Mouse (Mus musculus) urinary bladder, adult 2 months (tissue): ENCODE measurements around the gene Dnmbp. TPM values are rescaled to one million over a fixed set of nuclear protein-coding genes. Genes with fewer than 3 reads are reported as not detected.
A peak's percentile ranks its signal among the peaks of the same experiment; 100 is the strongest.

Experiments used
- DNase-seq: peaks from one replicate; pipeline ENCODE4 v3.0.0; 2022; ENCODE audit warnings: low spot score
- polyA plus RNA-seq: library from polyadenylated mRNA; depleted of rRNA; stranded (reverse); fragments of >200 nt; gene quantifications from 2 replicates; pipeline ENCODE4 v1.2.3, GENCODE M21; 2012

Gene Dnmbp
- polyA plus RNA-seq, 1 experiment: 34.7 TPM

DNA sequence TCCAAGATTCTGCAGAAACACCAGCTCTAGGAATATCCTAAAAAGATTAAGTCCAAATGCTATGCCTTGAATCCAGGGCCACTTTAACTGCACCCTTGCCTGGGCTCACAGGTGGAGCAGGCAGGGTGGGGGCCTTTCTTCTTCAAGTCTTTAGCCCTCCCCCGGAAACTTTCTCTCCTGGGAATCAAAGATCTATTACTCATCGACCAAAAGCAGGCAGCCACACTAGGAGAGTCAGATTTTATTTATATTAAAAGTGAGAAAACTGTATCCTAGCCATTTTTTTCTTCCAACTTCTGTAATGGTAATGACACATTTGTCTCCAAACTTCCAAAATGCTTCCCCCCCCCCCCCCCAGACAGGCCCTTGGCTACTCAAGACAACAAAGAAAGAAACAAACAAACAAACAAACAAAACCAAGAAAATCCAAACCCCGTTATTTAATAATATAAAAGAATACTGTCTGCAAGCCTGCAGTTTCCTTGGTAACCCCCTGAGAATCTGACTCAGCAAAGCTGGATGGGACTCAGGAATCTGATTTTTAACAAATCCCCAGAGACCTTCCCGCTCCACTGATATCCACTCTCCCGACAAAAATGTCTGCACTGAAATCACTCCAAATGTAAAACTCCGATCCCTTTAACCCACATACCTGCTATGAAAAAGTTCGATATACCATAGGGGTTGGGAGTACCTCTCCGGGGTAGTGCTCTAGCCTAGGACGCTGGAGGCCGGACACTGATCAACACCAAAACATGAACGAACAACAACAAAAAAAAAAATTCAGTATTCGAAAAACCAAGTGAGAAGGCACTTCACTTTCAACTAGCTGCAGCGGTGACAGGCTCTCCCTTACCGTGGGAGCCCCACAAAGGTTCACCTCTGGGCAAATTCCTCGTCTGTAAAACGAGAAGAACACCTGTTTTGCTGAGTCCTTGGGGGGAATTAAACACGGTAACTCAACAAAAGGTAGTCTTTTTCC lies 61.6 kb downstream of the Dnmbp start:
- DNase-seq: no peak

GRCm38 (mm10) chr19:43877364-43877763 lies 62.6 kb downstream of the Dnmbp start:
- DNase-seq: no peak

DNA sequence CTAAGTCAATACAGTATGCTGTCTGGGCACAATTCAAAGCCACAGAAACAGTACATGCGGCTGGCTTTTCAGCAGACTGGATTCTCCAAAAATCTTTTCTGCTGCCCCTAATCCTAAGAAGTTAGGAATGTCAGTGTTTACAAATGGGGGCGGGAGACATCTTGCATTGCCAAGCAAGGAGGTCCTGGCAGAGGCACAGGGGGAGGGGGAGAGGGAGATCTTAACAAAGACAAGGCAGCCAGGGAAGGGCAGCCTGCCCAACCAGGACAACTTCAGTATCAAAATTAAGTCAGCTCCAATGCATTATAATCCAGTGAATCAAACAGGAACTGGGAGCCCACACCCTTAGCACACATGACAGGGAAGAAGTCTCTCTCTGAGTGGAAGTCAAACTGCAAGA lies 64.0 kb downstream of the Dnmbp start:
- DNase-seq: no peak

- DNase-seq: no peak
Measured at GRCm38 (mm10) chr19:43874351-43874750, 65.6 kb downstream of the Dnmbp start.

GRCm38 (mm10) chr19:43870418-43870817 lies 69.6 kb downstream of the Dnmbp start:
- DNase-seq: no peak

DNA sequence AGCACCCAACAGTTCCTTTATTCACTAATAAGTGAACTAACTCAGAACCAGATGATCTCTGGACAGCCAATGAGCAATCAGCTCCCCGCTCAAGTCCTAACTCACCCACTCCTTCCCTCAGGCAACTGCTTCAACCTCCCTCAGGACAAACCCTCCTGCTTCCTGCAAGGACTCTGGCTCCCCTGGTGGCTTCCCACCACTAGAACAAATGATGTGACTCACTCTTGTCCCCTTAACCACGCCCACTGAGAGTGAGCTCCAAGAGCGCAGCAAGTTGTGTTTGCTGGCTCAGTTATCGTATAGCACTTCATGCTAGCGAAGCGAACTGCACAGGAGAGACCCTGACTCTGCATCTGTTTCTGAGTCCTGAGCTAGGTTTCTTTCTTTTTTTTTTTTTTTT lies 82.6 kb downstream of the Dnmbp start:
- no peak for DNase-seq

DNA sequence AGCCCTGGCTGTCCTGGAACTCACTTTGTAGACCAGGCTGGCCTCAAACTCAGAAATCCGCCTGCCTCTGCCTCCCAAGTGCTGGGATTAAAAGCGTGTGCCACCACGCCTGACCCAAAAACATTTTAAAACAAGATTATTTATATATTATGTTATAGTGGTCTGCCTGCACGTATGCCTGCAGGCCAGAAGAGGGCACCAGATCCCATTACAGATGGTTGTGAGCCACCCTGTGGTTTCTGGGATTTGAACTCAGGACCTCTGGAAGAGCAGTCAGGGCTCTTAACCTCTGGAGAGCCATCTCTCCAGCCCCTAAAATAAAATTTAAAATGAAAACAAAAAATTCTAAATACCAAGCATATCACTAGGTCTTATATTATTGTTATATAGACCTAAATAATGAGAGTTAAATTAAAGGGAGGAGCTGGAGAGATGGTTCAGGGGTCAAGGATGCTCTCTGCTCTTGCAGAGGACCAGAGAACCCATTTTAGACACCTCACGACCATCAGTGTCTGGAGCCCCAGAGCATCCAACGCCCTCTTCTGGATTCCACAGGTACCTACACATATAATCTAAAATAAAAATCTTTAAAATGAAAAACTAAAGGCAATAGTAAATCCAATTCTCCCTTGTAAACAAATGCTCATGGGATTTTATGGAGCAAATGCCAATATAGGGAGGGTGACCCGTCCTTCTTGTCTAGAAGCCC lies 87.0 kb downstream of the Dnmbp start:
- no peak for DNase-seq

- no peak for DNase-seq
Measured at GRCm38 (mm10) chr19:43851996-43852630, 87.9 kb downstream of the Dnmbp start.

- no peak for DNase-seq
Measured at GRCm38 (mm10) chr19:43850026-43850425, 90.0 kb downstream of the Dnmbp start.

DNA sequence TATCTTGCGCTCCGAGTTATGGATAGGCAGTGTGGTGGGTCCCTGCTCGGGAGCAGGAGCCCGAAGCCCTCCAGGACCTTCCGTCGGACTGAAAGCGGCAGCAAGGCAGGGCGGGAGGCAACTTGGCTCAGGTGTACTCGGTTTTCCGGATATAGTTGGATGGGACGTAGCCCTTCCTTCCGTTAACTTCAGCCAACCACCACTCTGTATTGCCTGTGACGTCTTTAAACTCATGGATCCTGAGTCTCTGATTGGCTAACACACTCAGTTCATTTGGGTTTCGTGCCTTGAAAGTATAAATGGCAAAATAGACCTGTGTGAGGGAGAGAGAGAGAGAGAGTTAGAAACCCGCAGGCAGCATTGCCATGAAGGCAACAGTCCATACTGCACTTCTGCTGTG lies 92.0 kb downstream of the Dnmbp start:
- no peak for DNase-seq

GRCm38 (mm10) chr19:43847056-43847455 lies 92.9 kb downstream of the Dnmbp start:
- DNase-seq: no peak

DNA sequence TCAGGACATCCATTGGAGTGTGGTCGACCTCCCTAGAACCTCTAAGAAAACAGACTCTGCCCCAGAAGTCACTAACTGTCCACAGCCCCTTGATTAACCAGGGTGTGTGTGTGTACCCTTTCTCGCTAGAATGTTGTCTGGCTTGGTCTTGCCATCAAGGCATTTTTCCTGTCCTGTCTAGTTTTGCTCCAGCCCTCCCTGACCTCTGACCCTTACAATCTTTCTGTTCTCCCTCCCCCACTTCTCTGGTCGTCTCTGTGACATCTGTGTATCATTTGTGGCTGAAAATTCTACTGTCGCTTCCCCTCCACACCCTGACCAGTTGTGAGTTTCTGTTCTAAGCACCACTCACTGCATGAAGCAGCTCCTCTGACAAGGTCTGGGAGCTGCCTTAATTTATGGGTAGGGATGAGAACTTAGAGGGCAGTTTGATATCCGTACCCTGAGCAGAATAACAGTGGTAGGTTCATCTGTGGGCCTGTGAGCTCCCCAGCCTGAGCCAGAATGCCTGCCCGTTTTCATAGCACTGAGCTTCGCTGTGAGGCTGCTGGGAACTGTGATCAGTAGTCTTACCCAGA lies 94.6 kb downstream of the Dnmbp start:
- no peak for DNase-seq

- DNase-seq: no peak
Measured at GRCm38 (mm10) chr19:43843184-43843583, 96.8 kb downstream of the Dnmbp start.

- DNase-seq: peak; percentile 47
Measured at GRCm38 (mm10) chr19:43832425-43833069, 107.4 kb downstream of the Dnmbp start.

- no peak for DNase-seq
Measured at GRCm38 (mm10) chr19:43826855-43827254, 113.1 kb downstream of the Dnmbp start.

- DNase-seq: no peak
Measured at GRCm38 (mm10) chr19:43815661-43816414, 124.2 kb downstream of the Dnmbp start.

- no peak for DNase-seq
Measured at GRCm38 (mm10) chr19:43813315-43813714, 126.7 kb downstream of the Dnmbp start.

- DNase-seq: no peak
Measured at GRCm38 (mm10) chr19:43811419-43811818, 128.6 kb downstream of the Dnmbp start.

- no peak for DNase-seq
Measured at GRCm38 (mm10) chr19:43809331-43809730, 130.7 kb downstream of the Dnmbp start.

GRCm38 (mm10) chr19:43803866-43804265 lies 136.1 kb downstream of the Dnmbp start:
- no peak for DNase-seq
